Mouse (Mus musculus): ENCODE data around the gene Ier5l. TPM values are rescaled to one million over a fixed set of nuclear protein-coding genes. Genes with fewer than 3 reads are reported as not detected.

Gene Ier5l
- total and polyA plus RNA-seq, 3 experiments, result 0.31 to 0.98 (median 0.51) TPM

GRCm38 (mm10) chr2:30476241-30476640, 2.2 kb upstream of the Ier5l start:
- no peaks in the 10 kb centered on the region for H3K79me2 ChIP-seq (replicated peaks; ENCODE audit: control insufficient read depth, extremely low read depth, insufficient read depth, poor library complexity, severe bottlenecking)
- DNase-seq (ENCODE audit: extremely low read depth), result no peak
- no peaks in the 10 kb centered on the region for H3K36me3 ChIP-seq (replicated peaks in 1 of 2; ENCODE audit: control insufficient read depth in 1 of 2, insufficient read depth in 1 of 2, low read length in 1 of 2)
- peaks cover 78% of the 10 kb centered on the region for H3K27me3 ChIP-seq (replicated peaks)
- no peak overlapping the region for H3K4me2 ChIP-seq (ENCODE audit: insufficient read depth, low read depth, poor library complexity, severe bottlenecking)
- H3K9ac ChIP-seq (ENCODE audit: insufficient read depth, low read depth), result no peak overlapping the region
- dilution Hi-C loops (cut with MboI; ENCODE audit: extremely low pct_ligation_motif_present, extremely low pct_unique_long_range_greater_than_20kb, low sequenced_read_pairs), result no loop called here
- TF ChIP-seq BHLHE40 (IDR thresholded peaks at IDR 0.05; ENCODE audit: low read depth, low read length), result no peak
- TF ChIP-seq PAX5 (IDR thresholded peaks at IDR 0.05; ENCODE audit: low read length), result no peak
- no peak for TF ChIP-seq CHD1 (IDR thresholded peaks at IDR 0.05; ENCODE audit: low read depth, low read length)
- no peak for TF ChIP-seq HCFC1 (IDR thresholded peaks at IDR 0.05; ENCODE audit: low read depth, low read length)
- no peak for TF ChIP-seq JUND (conservative IDR thresholded peaks at IDR 0.05; ENCODE audit: low read depth, low read length)
- no peak for TF ChIP-seq SIN3A (IDR thresholded peaks at IDR 0.05; ENCODE audit: low read length)
- TF ChIP-seq NELFE (IDR thresholded peaks at IDR 0.05; ENCODE audit: low read depth, low read length), result no peak
- no peak for TF ChIP-seq MEF2A (IDR thresholded peaks at IDR 0.05; ENCODE audit: borderline replicate concordance, low read depth, low read length)
- TF ChIP-seq E2F4 (IDR thresholded peaks at IDR 0.05; ENCODE audit: insufficient replicate concordance, low read depth, low read length), result no peak
- H3K4me3 ChIP-seq (replicated peaks in 1 of 3; ENCODE audit: low read depth in 2 of 3, low read length in 2 of 3, poor library complexity in 1 of 3), result no peak overlapping the region
- peaks cover 4 to 19% of the 10 kb centered on the region in 2 experiments for H3K4me1 ChIP-seq (ENCODE audit: control insufficient read depth in 1 of 2, insufficient read depth in 2 of 2)
- H3K27ac ChIP-seq (ENCODE audit: insufficient read depth, low read depth), result no peak overlapping the region
- in situ Hi-C loops (cut with MboI; ENCODE audit: low pct_ligation_motif_present, low pct_unique_long_range_greater_than_20kb, low sequenced_read_pairs), result no loop called here
- H3K9me3 ChIP-seq (replicated peaks; ENCODE audit: low read length), result peaks cover 4% of the 10 kb centered on the region

GRCm38 (mm10) chr2:30475457-30475856, 1.4 kb upstream of the Ier5l start:
- Histone ChIP-seq H3K4me3 (replicated peaks in 1 of 3; ENCODE audit: low read depth in 2 of 3, low read length in 2 of 3, poor library complexity in 1 of 3) (no peak overlapping the region), H3K79me2 (replicated peaks; ENCODE audit: control insufficient read depth, extremely low read depth, insufficient read depth, poor library complexity, severe bottlenecking) (no peaks in the 10 kb centered on the region), H3K27me3 (replicated peaks) (peaks cover 79% of the 10 kb centered on the region), H3K9ac (ENCODE audit: insufficient read depth, low read depth) (no peak overlapping the region), H3K36me3 (replicated peaks in 1 of 2; ENCODE audit: control insufficient read depth in 1 of 2, insufficient read depth in 1 of 2, low read length in 1 of 2) (no peaks in the 10 kb centered on the region), H3K9me3 (replicated peaks; ENCODE audit: low read length) (peaks cover 4% of the 10 kb centered on the region), H3K27ac (ENCODE audit: insufficient read depth, low read depth) (no peak overlapping the region), H3K4me2 (ENCODE audit: insufficient read depth, low read depth, poor library complexity, severe bottlenecking) (no peak overlapping the region), H3K4me1 (ENCODE audit: control insufficient read depth in 1 of 2, insufficient read depth in 2 of 2) (peaks cover 7 to 25% of the 10 kb centered on the region in 2 experiments)
- in situ Hi-C loops (cut with MboI; ENCODE audit: low pct_ligation_motif_present, low pct_unique_long_range_greater_than_20kb, low sequenced_read_pairs), result no loop called here
- no peak for DNase-seq (ENCODE audit: extremely low read depth)
- no peak for TF ChIP-seq TCF12 (IDR thresholded peaks at IDR 0.05; ENCODE audit: low read depth, low read length)
- TF ChIP-seq ZMIZ1 (IDR thresholded peaks at IDR 0.05; ENCODE audit: low read depth, low read length), result no peak
- no peak for TF ChIP-seq POLR2A (IDR thresholded peaks at IDR 0.05; ENCODE audit: low read depth, low read length)
- no peak for TF ChIP-seq BHLHE40 (IDR thresholded peaks at IDR 0.05; ENCODE audit: low read depth, low read length)
- TF ChIP-seq MXI1 (IDR thresholded peaks at IDR 0.05; ENCODE audit: low read depth, low read length), result no peak
- no peak for TF ChIP-seq MYC (IDR thresholded peaks at IDR 0.05; ENCODE audit: low read depth, low read length)
- no peak for TF ChIP-seq ZC3H11A (IDR thresholded peaks at IDR 0.05; ENCODE audit: low read depth, low read length)
- TF ChIP-seq ZNF384 (IDR thresholded peaks at IDR 0.05; ENCODE audit: low read depth, low read length), result no peak
- dilution Hi-C loops (cut with MboI; ENCODE audit: extremely low pct_ligation_motif_present, extremely low pct_unique_long_range_greater_than_20kb, low sequenced_read_pairs), result no loop called here
